Mouse (Mus musculus) cerebellum, adult 2 months (tissue): ENCODE measurements at regions not wholly inside any gene's neighbourhood (a gene's known extent, or its start where the extent isn't known, plus 50 kb on each side); places are given as distances from the start of the nearest gene placed in this dataset.

Experiments
- CTCF ChIP-seq: fragments of 200-500 bp; IDR thresholded peaks from 2 replicates; pipeline ENCODE4 v1.5.1; 2011; ENCODE audit warnings: low read depth, mild to moderate bottlenecking, control low read depth, low read length, moderate library complexity, borderline replicate concordance; ENCODE audit not compliant: insufficient read depth
- POLR2A ChIP-seq: fragments of 200-500 bp; IDR thresholded peaks from 2 replicates; pipeline ENCODE4 v1.6.1; 2011; ENCODE audit warnings: low read length, control low read depth, borderline replicate concordance; ENCODE audit not compliant: insufficient read depth

- TF ChIP-seq CTCF (no peak), POLR2A (no peak)
These were observed 238.6 kb downstream of the Pdha2 start for GRCm38 (mm10) chr3:140973519-140973918.
